Mouse (Mus musculus): ENCODE data around the gene Wdr86. TPM values are rescaled to one million over a fixed set of nuclear protein-coding genes. Genes with fewer than 3 reads are reported as not detected.

The Wdr86 gene
- polyA plus RNA-seq, 3 experiments from 2014 or later, result 0.23 to 0.80 TPM; not detected in 1

DNA sequence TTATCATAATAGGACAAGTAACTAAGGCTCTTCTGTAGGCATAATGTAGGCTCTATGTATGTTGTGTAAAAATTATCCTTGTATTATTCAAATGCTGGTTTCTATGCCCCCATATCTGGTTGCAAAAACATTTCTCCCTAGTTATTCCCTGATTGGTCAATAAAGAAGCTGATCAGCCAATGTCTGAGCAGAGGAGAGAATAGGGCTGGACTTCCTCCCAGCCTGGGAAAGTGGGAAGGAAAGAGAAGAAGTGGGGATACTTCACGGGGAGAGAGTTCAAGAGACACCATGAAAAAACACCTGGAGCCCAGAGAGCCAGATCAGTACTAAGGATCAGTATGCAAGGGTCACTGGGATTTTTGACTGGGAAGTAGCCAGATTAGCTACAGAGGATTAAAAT is 49.1 kb downstream of the Wdr86 start:
- no peak for ATAC-seq

DNA sequence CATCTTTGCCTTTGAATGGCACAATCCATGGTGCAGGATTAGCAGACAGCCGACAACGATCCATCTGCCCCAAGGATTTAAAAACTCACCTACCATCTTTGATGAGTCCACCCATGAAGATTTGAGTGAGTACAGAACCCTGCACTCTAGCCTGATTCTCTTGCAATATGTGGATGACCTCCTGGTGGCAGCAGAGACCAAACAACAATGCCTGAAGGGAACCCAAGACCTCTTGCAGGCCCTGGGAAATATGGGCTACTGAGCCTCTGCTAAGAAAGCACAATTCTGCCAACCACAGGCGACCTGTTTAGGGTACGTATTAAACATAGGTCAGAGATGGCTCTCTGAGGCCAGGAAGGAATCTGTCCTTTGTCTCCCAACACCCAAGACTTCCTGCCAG is 56.3 kb downstream of the Wdr86 start:
- ATAC-seq, result peak; percentile 90

Other genes with a start within 250 kb of the Wdr86 start
- gene Gbx1, start 203.5 kb downstream of the Wdr86 start, polyA plus RNA-seq (2017; shearing (Covaris generic)), result under 1 TPM in 1 of 3 experiments, not detected in 2; 0.16 TPM
- not detected for gene Asb10, start 189.7 kb downstream of the Wdr86 start, polyA plus RNA-seq (2017; shearing (Covaris generic))
- not detected for gene 4931409K22Rik, start 173.9 kb downstream of the Wdr86 start, polyA plus RNA-seq (2017; shearing (Covaris generic))
- gene Abcf2, start 153.3 kb downstream of the Wdr86 start, polyA plus RNA-seq (2017; shearing (Covaris generic)), result 10 to 100 TPM; 52.1 to 67.7 (median 61.3) TPM
- gene Chpf2, start 144.0 kb downstream of the Wdr86 start, polyA plus RNA-seq (2017; shearing (Covaris generic)), result 10 to 100 TPM in 2 of 3 experiments, 1 to 10 TPM in 1; 8.5 to 12.9 (median 10.0) TPM
- gene Smarcd3, start 106.3 kb downstream of the Wdr86 start, polyA plus RNA-seq (2017; shearing (Covaris generic)), result 1 to 10 TPM in 1 of 3 experiments, under 1 TPM in 2; 0.50 to 1.9 (median 0.69) TPM
- 10 to 100 TPM; 63.3 to 79.7 (median 76.0) TPM for gene Nub1, start 45.2 kb downstream of the Wdr86 start, polyA plus RNA-seq (2017; shearing (Covaris generic))
- 1 to 10 TPM in 1 of 3 experiments, not detected in 2; 3.2 TPM for gene Crygn, start 27.3 kb upstream of the Wdr86 start, polyA plus RNA-seq (2017; shearing (Covaris generic))
- gene Rheb, start 111.9 kb upstream of the Wdr86 start, polyA plus RNA-seq (2017; shearing (Covaris generic)), result 100 to 1,000 TPM in 1 of 3 experiments, 10 to 100 TPM in 2; 74.2 to 131 (median 98.5) TPM